Mouse (Mus musculus) spleen, adult 2 months (tissue): ENCODE measurements around the gene Ctdspl. TPM values are rescaled to one million over a fixed set of nuclear protein-coding genes. Genes with fewer than 3 reads are reported as not detected.

Experiments
- DNase-seq, 2 experiments: peaks; one replicate each; pipeline versions ENCODE4 v3.0.0 to v3.0.0-alpha.2; 2012 to 2021; ENCODE audit warnings: low spot score in 2 of 2, low read depth in 1 of 2
- H3K27ac ChIP-seq: fragments of 200-500 bp; 2 replicates; pipeline ENCODE4 v1.5.1; 2012; ENCODE audit warnings: low read length, inconsistent platforms; ENCODE audit not compliant: insufficient read depth
- H3K27me3 ChIP-seq: fragments of 200-500 bp; 2 replicates; pipeline ENCODE4 v1.6.1; 2012; ENCODE audit warnings: mild to moderate bottlenecking, moderate library complexity, low read length, inconsistent platforms; ENCODE audit not compliant: control insufficient read depth, insufficient read depth
- H3K36me3 ChIP-seq: fragments of 200-500 bp; 2 replicates; pipeline ENCODE4 v1.6.1; 2012; ENCODE audit warnings: mild to moderate bottlenecking, low read length, inconsistent platforms; ENCODE audit not compliant: control insufficient read depth, insufficient read depth
- H3K4me1 ChIP-seq: fragments of 200-500 bp; 2 replicates; pipeline ENCODE4 v1.6.1; 2011; ENCODE audit warnings: inconsistent platforms; ENCODE audit not compliant: control insufficient read depth, insufficient read depth, insufficient read length
- H3K4me3 ChIP-seq: fragments of 200-500 bp; 2 replicates; pipeline ENCODE4 v1.5.1; 2011; ENCODE audit warnings: mild to moderate bottlenecking, inconsistent platforms; ENCODE audit not compliant: insufficient read depth, insufficient read length; ENCODE audit errors: extremely low read depth
- CTCF ChIP-seq: fragments of 200-500 bp; IDR thresholded peaks from 2 replicates; pipeline ENCODE4 v1.5.1; 2011; ENCODE audit warnings: mild to moderate bottlenecking, inconsistent platforms; ENCODE audit not compliant: insufficient read depth, insufficient read length, insufficient replicate concordance; ENCODE audit errors: extremely low read depth
- POLR2A ChIP-seq: fragments of 200-500 bp; IDR thresholded peaks from 2 replicates; pipeline ENCODE4 v1.6.1; 2011; ENCODE audit warnings: low read depth, low read length, inconsistent platforms
- WGBS: fragments of 180-500 bp; shearing (Covaris S2); methylation state at CpG from one replicate; pipeline ENCODE4 v1.1.7; 2018; 5-methylcytosine and 5-hydroxymethylcytosine counted together
- polyA plus RNA-seq: library from polyadenylated mRNA; depleted of rRNA; stranded (reverse); fragments of >200 nt; gene quantifications from 2 replicates; pipeline ENCODE4 v1.2.3, GENCODE M21; 2012

The Ctdspl gene
- polyA plus RNA-seq, 1 experiment = 6.8 TPM

- Histone ChIP-seq H3K4me3 (no peak overlapping the region), H3K36me3 (no peaks in the 10 kb centered on the region), H3K27me3 (no peaks in the 10 kb centered on the region; the same call in 1 of the 2 replicates), H3K4me1 (no peaks in the 10 kb centered on the region), H3K27ac (no peak overlapping the region)
- no peak for DNase-seq
- no peak for TF ChIP-seq CTCF
- no peak for TF ChIP-seq POLR2A
- WGBS = 94% methylated on average over 7 of the region's 7 CpGs
Measured at GRCm38 (mm10) chr9:118977425-118977824, 51.2 kb downstream of the Ctdspl start.

- H3K27ac ChIP-seq = peak overlapping the region; percentile 26; the same call in 1 of the 2 replicates
- TF ChIP-seq POLR2A (no peak), CTCF (no peak)
- H3K36me3 ChIP-seq = no peaks in the 10 kb centered on the region
- no peak for DNase-seq
- 70% methylated on average over 4 of the region's 4 CpGs for WGBS
- H3K4me1 ChIP-seq = no peaks in the 10 kb centered on the region
- H3K4me3 ChIP-seq = no peak overlapping the region
- H3K27me3 ChIP-seq = no peaks in the 10 kb centered on the region; the same call in 1 of the 2 replicates
Measured at GRCm38 (mm10) chr9:118980411-118980823, 54.2 kb downstream of the Ctdspl start.

GRCm38 (mm10) chr9:118984650-118985432, 58.6 kb downstream of the Ctdspl start:
- no peak for DNase-seq
- no peak overlapping the region for H3K27ac ChIP-seq
- WGBS = 84% methylated on average over 15 of the region's 15 CpGs
- no peaks in the 10 kb centered on the region for H3K36me3 ChIP-seq
- no peaks in the 10 kb centered on the region for H3K4me1 ChIP-seq
- H3K27me3 ChIP-seq = no peaks in the 10 kb centered on the region
- TF ChIP-seq POLR2A (no peak), CTCF (no peak)
- no peak overlapping the region for H3K4me3 ChIP-seq

- WGBS = 88% methylated on average over 11 of the region's 11 CpGs
Measured at GRCm38 (mm10) chr9:118986286-118986685, 60.0 kb downstream of the Ctdspl start.

GRCm38 (mm10) chr9:118988787-118989580, 62.7 kb downstream of the Ctdspl start:
- WGBS = 91% methylated on average over 11 of the region's 11 CpGs
- TF ChIP-seq CTCF = no peak
- no peak for TF ChIP-seq POLR2A
- DNase-seq = no peak
- Histone ChIP-seq H3K36me3 (no peaks in the 10 kb centered on the region), H3K4me1 (no peaks in the 10 kb centered on the region), H3K27ac (no peak overlapping the region), H3K4me3 (no peak overlapping the region), H3K27me3 (no peaks in the 10 kb centered on the region)

More at GRCm38 (mm10) chr9:118986286-118986685, 60.0 kb downstream of the Ctdspl start:
- H3K4me3 ChIP-seq = no peak overlapping the region
- no peaks in the 10 kb centered on the region for H3K27me3 ChIP-seq
- no peak for DNase-seq
- no peaks in the 10 kb centered on the region for H3K36me3 ChIP-seq
- TF ChIP-seq POLR2A (no peak), CTCF (no peak)
- no peaks in the 10 kb centered on the region for H3K4me1 ChIP-seq
- H3K27ac ChIP-seq = no peak overlapping the region

GRCm38 (mm10) chr9:118990490-118990889, 64.2 kb downstream of the Ctdspl start:
- Histone ChIP-seq H3K4me3 (no peak overlapping the region), H3K27me3 (no peaks in the 10 kb centered on the region), H3K36me3 (no peaks in the 10 kb centered on the region), H3K27ac (no peak overlapping the region), H3K4me1 (no peaks in the 10 kb centered on the region; the same call in 1 of the 2 replicates)
- DNase-seq = no peak
- TF ChIP-seq POLR2A = no peak
- TF ChIP-seq CTCF = no peak
- WGBS = 92% methylated on average over 7 of the region's 7 CpGs
